Mouse (Mus musculus) adipocyte (in vitro differentiated cells): ENCODE measurements at regions not wholly inside any gene's neighbourhood (a gene's known extent, or its start where the extent isn't known, plus 50 kb on each side); places are given as distances from the start of the nearest gene placed in this dataset.

ENCODE experiments used
- DNase-seq: peaks from one replicate; pipeline ENCODE4 v3.0.0-alpha.2; 2016; ENCODE audit warnings: low spot score

- peak; percentile 40 for DNase-seq
Observed at GRCm38 (mm10) chr10:122386748-122387147, 61.6 kb upstream of the Avpr1a start.

GRCm38 (mm10) chr10:122379661-122380344 is 68.5 kb upstream of the Avpr1a start:
- DNase-seq, result no peak

- DNase-seq, result no peak
Observed at GRCm38 (mm10) chr10:122343291-122343690, 105.0 kb upstream of the Avpr1a start.

GRCm38 (mm10) chr10:122342356-122342755 is 105.9 kb upstream of the Avpr1a start:
- DNase-seq, result no peak

- peak; percentile 9 for DNase-seq
Observed at GRCm38 (mm10) chr10:122326851-122327250, 121.4 kb upstream of the Avpr1a start.

DNA sequence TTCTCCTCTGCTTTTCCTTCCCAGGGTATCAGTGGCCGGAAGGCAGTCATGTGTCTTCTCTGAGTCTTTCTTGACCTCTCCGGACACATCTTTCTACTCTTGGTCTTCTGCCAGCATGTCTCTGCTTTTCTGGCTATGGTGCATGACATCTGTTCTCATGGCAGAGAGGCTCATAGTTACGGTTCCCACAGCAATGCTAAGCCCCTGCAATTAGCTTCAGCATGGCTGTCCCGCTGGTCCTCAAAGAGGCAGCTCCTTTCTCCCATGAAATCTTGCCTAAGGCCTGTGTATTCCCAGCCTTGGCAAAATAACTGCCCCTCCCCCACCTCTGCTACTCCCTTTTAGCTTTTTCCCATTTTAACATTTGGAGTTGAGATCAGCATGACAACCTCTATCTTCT is 129.4 kb upstream of the Avpr1a start:
- no peak for DNase-seq

- no peak for DNase-seq
Observed at GRCm38 (mm10) chr10:122310646-122311193, 137.6 kb upstream of the Avpr1a start.

DNA sequence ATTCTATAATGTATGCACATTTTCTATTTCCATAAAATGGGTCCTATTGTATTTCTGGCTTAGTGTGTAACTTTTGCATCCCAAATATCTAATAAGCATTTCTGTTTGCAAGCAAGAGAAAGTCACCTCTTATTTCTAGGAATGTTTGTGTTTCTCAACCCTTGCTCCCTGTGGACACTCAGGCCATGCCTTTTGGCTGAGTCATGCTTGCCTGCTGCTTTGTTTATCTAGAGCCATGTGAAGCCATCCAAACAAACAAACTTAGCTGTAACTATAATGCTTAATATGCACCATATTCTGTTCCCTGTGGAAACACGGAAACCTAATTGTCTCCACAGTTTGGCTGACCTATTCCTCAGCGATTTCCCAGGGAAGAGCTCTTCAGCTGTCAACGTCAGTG is 139.6 kb upstream of the Avpr1a start:
- peak; percentile 36 for DNase-seq

DNA sequence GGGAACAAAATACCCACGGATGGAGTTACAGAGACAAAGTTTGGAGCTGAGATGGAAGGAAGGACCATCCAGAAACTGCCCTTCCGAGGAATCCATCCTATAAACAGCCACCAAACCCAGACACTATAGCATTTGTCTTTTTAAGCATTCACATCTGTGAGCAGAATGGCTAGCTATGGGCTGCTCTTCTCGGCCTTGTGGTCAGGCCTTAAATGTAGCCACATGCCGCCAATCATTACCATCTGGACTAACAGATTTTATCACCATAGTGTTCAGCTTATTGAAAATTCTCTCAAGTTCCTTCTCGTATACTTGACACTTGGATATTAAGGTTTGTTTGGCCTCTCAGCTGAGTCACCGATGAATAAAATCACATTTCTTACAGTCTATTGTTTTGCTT is 146.0 kb upstream of the Avpr1a start:
- DNase-seq, result no peak

GRCm38 (mm10) chr10:122295921-122296425 is 152.3 kb upstream of the Avpr1a start:
- no peak for DNase-seq

DNA sequence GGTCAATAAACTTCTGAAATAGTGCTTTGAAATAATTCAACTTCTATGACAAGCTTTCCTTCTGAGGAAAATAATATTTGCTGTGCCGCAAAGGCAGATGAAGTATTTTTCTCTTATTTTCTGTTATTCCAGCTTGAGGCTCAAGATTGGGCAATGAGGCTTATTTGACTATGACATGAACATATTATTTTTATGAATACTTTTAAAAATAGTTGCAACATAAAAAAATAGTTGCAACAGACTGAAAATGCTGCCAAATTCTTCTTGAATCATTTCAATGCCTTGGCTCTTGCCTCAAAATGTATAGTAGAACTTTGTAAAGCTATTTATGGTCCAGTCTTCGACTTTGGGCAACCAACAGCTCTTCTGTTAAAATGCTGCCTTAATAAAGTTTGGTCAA is 156.7 kb upstream of the Avpr1a start:
- DNase-seq, result peak; percentile 45

DNA sequence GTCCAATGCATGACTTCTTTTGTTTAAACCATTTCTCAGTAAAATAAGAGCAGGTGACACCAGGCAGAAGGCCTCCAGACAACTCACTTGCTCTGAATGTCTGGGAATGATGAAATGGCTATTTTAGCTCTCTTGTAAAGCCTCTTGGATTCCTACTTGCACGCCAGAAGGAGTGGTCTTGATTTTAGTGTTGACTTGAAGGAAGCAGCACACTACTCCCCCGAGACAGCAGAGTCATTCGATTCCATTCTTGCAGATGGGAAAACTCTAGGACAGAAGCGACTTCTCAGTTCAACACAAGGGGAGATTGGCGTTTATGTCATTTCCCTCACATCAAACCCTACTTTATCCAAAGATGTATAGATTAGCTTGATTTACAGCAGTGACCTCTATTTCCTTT is 157.2 kb upstream of the Avpr1a start:
- no peak for DNase-seq

- no peak for DNase-seq
Observed at GRCm38 (mm10) chr10:122274885-122275284, 173.4 kb upstream of the Avpr1a start.

GRCm38 (mm10) chr10:122274181-122274580 is 174.1 kb upstream of the Avpr1a start:
- DNase-seq, result peak; percentile 70

GRCm38 (mm10) chr10:122264070-122264469 is 166.9 kb upstream of the Rxylt1 start:
- DNase-seq, result no peak

DNA sequence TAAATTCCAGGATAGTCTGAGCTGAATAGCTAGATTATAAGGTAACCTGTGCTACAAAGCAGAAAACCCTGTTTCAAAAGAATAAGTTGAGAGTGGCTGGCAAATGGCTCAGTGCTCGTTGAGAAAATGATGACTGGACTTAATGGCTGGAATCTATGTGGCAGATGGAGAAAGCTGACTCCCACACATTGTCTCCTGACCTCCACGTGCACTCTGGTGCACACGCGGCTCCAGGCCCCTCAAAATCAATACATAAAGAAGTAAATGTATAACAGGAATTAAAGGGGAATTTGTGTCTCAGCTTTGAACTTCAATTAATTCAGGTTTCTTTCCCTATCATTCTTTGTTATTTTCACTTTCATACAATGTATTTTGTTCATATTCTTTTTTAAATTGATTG is 162.2 kb upstream of the Rxylt1 start:
- no peak for DNase-seq

DNA sequence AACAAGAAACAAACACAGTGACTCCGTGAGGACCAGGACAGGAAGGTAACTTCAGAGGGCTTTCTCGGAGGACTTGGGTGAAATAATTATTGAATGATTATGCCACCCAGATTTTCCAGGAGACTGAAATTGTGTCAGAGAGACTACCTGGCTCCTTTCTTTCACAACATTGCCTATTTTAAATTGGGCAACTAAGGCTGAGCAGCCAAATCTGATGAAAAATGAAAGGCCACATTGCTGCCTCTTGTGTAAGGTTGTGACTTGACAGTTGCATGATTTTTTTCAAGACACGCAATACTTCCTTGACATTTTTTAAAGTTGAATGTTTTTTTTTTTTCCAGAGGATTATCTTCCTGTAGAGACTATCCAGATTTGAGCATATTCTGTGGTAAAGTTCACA is 161.5 kb upstream of the Rxylt1 start:
- DNase-seq, result no peak

- DNase-seq, result no peak
Observed at GRCm38 (mm10) chr10:122231818-122232217, 134.6 kb upstream of the Rxylt1 start.

DNA sequence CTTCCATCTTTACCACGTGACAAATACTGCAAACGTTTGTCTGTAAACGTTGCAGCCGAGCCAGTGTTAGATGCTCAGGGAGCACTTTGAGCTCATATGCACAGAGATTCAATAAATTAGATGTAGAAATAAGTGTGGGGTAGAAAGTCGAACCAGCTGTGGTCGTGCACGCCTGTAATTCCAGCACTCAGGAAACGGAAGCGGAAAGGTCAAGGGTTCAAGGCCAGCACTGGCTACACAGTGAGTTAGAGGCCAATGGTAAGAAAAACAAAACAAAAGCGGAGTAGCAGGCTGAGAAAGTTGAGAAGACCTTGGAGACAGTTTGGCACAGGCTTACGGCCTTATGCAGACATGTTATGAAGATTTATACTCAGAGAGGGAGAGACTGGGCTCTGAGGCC is 133.6 kb upstream of the Rxylt1 start:
- DNase-seq, result no peak

GRCm38 (mm10) chr10:122225679-122226078 is 128.5 kb upstream of the Rxylt1 start:
- DNase-seq, result no peak

DNA sequence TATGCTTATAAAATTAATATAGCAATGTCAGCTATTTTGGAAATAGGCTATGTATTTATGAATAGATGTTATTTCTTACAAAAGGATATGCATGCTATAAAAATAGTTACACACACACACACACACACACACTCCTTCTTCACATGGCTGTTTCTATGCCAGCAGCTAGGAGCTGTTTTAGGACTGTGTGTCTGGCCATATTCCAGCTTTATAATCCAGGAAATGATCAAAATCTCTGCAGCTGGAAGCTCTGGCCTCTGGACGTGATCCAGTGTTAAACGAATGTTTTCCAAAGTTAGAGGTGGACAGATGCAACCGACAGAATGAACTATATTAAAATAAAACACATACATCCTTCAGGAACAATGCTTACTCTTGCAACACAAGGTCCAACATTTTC is 125.9 kb upstream of the Rxylt1 start:
- peak; percentile 7 for DNase-seq

GRCm38 (mm10) chr10:122217594-122217993 is 120.4 kb upstream of the Rxylt1 start:
- DNase-seq, result no peak

DNA sequence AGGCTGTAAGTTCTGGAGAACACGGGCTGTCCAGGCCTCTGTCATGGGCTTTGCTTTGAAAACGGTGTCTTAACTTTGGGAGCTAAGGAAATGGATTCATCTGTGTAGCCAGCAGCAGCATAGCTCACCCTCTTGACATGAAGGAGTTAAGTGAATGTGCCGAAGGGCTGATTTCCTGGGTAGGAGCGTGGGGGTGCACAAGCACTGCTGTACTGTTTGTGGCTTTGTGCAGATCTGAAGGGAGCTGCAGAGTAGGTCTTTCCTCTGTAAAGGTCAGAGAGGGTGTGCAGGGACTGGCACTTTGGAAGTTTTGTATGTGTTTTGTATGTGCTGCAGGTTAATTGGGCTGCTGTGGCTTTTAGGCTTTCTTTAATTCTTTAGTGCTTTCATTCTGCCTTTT is 102.6 kb upstream of the Rxylt1 start:
- no peak for DNase-seq

DNA sequence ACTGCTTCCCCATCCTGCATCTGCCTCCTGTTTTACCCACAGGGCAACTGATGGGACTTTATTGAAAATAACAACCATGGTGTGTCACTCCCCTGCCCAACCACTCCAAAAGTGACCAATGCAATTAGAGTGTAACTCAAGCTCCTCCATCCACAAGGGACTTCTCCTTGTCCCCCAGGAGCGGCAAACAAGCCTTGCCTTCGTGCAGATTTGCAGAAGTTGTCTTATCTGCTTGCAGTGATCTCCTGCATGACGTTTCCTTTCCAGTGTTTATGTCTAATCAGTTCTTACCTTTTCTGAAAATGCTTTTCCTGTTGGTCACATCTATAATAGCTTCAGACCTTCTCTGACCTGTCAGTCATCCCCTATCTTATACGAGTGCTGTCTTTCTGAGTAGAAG is 100.5 kb upstream of the Rxylt1 start:
- no peak for DNase-seq
